Mouse (Mus musculus): ENCODE results near the gene Hs3st6. TPM values are rescaled to one million over a fixed set of nuclear protein-coding genes. Genes with fewer than 3 reads are reported as not detected.

The Hs3st6 gene
- polyA plus RNA-seq, 1 experiment from 2014 or later, result not detected

GRCm38 (mm10) chr17:24745526-24746497, 7.0 kb upstream of the Hs3st6 start:
- Histone ChIP-seq H3K9ac (ENCODE audit: low read depth, low read length) (no peak overlapping the region), H3K27ac (ENCODE audit: low read length) (no peak overlapping the region), H3K9me3 (replicated peaks; ENCODE audit: control insufficient read depth, low read length, poor library complexity, severe bottlenecking) (no peaks in the 10 kb centered on the region), H3K36me3 (ENCODE audit: control insufficient read depth, insufficient read depth, low read length) (no peaks in the 10 kb centered on the region; the same call in none of the 2 replicates), H3K27me3 (ENCODE audit: control insufficient read depth, insufficient read depth, low read depth, low read length) (peaks cover 13% of the 10 kb centered on the region), H3K4me2 (ENCODE audit: low read length) (no peak overlapping the region), H3K4me1 (ENCODE audit: control insufficient read depth, insufficient read depth, low read length) (no peaks in the 10 kb centered on the region), H3K4me3 (ENCODE audit: low read depth, low read length) (no peak overlapping the region)
- peak; percentile 87 for ATAC-seq
- 19% methylated on average over 7 of the region's 7 CpGs for WGBS

- WGBS, result 61% methylated on average over 4 of the region's 4 CpGs
- Histone ChIP-seq H3K4me1 (ENCODE audit: control insufficient read depth, insufficient read depth, low read length) (no peaks in the 10 kb centered on the region), H3K27me3 (ENCODE audit: control insufficient read depth, insufficient read depth, low read depth, low read length) (peaks cover 24% of the 10 kb centered on the region), H3K9ac (ENCODE audit: low read depth, low read length) (no peak overlapping the region), H3K27ac (ENCODE audit: low read length) (no peak overlapping the region), H3K9me3 (replicated peaks; ENCODE audit: control insufficient read depth, low read length, poor library complexity, severe bottlenecking) (no peaks in the 10 kb centered on the region), H3K4me3 (ENCODE audit: low read depth, low read length) (no peak overlapping the region), H3K4me2 (ENCODE audit: low read length) (no peak overlapping the region), H3K36me3 (ENCODE audit: control insufficient read depth, insufficient read depth, low read length) (no peaks in the 10 kb centered on the region; the same call in 1 of the 2 replicates)
- no peak for ATAC-seq
Measured at GRCm38 (mm10) chr17:24746986-24747385, 5.8 kb upstream of the Hs3st6 start.

- Histone ChIP-seq H3K36me3 (ENCODE audit: control insufficient read depth, insufficient read depth, low read length) (no peaks in the 10 kb centered on the region), H3K4me3 (ENCODE audit: low read depth, low read length) (no peak overlapping the region), H3K27ac (ENCODE audit: low read length) (no peak overlapping the region), H3K9me3 (replicated peaks; ENCODE audit: control insufficient read depth, low read length, poor library complexity, severe bottlenecking) (no peaks in the 10 kb centered on the region), H3K27me3 (ENCODE audit: control insufficient read depth, insufficient read depth, low read depth, low read length) (peaks cover 62% of the 10 kb centered on the region), H3K9ac (ENCODE audit: low read depth, low read length) (no peak overlapping the region), H3K4me2 (ENCODE audit: low read length) (no peak overlapping the region), H3K4me1 (ENCODE audit: control insufficient read depth, insufficient read depth, low read length) (peaks cover 11% of the 10 kb centered on the region)
- ATAC-seq, result no peak
- WGBS, result 15% methylated on average over 4 of the region's 4 CpGs
Measured at GRCm38 (mm10) chr17:24751528-24751927, 1.3 kb upstream of the Hs3st6 start.

- Histone ChIP-seq H3K4me3 (ENCODE audit: low read depth, low read length) (no peak overlapping the region), H3K9me3 (replicated peaks; ENCODE audit: control insufficient read depth, low read length, poor library complexity, severe bottlenecking) (no peaks in the 10 kb centered on the region), H3K4me2 (ENCODE audit: low read length) (no peak overlapping the region), H3K4me1 (ENCODE audit: control insufficient read depth, insufficient read depth, low read length) (peaks cover 8% of the 10 kb centered on the region), H3K36me3 (ENCODE audit: control insufficient read depth, insufficient read depth, low read length) (no peaks in the 10 kb centered on the region), H3K27me3 (ENCODE audit: control insufficient read depth, insufficient read depth, low read depth, low read length) (peaks cover 35% of the 10 kb centered on the region), H3K27ac (ENCODE audit: low read length) (no peak overlapping the region), H3K9ac (ENCODE audit: low read depth, low read length) (no peak overlapping the region)
- WGBS, result 78% methylated on average over 1 of the region's 1 CpGs
- ATAC-seq, result no peak
Measured at GRCm38 (mm10) chr17:24757394-24757793, 4.6 kb downstream of the Hs3st6 start.

GRCm38 (mm10) chr17:24761121-24761520, 8.3 kb downstream of the Hs3st6 start:
- WGBS, result 60% methylated on average over 5 of the region's 5 CpGs
- Histone ChIP-seq H3K27me3 (ENCODE audit: control insufficient read depth, insufficient read depth, low read depth, low read length) (peaks cover under 1% of the 10 kb centered on the region), H3K4me3 (ENCODE audit: low read depth, low read length) (no peak overlapping the region), H3K36me3 (ENCODE audit: control insufficient read depth, insufficient read depth, low read length) (no peaks in the 10 kb centered on the region), H3K27ac (ENCODE audit: low read length) (no peak overlapping the region), H3K9ac (ENCODE audit: low read depth, low read length) (no peak overlapping the region), H3K4me1 (ENCODE audit: control insufficient read depth, insufficient read depth, low read length) (no peaks in the 10 kb centered on the region), H3K9me3 (replicated peaks; ENCODE audit: control insufficient read depth, low read length, poor library complexity, severe bottlenecking) (no peaks in the 10 kb centered on the region), H3K4me2 (ENCODE audit: low read length) (no peak overlapping the region)
- ATAC-seq, result no peak

- 49% methylated on average over 21 of the region's 22 CpGs for WGBS
- Histone ChIP-seq H3K9me3 (replicated peaks; ENCODE audit: control insufficient read depth, low read length, poor library complexity, severe bottlenecking) (no peaks in the 10 kb centered on the region), H3K27me3 (ENCODE audit: control insufficient read depth, insufficient read depth, low read depth, low read length) (no peaks in the 10 kb centered on the region; the same call in 1 of the 2 replicates), H3K4me1 (ENCODE audit: control insufficient read depth, insufficient read depth, low read length) (no peaks in the 10 kb centered on the region), H3K4me3 (ENCODE audit: low read depth, low read length) (no peak overlapping the region), H3K4me2 (ENCODE audit: low read length) (no peak overlapping the region), H3K27ac (ENCODE audit: low read length) (no peak overlapping the region), H3K36me3 (ENCODE audit: control insufficient read depth, insufficient read depth, low read length) (no peaks in the 10 kb centered on the region), H3K9ac (ENCODE audit: low read depth, low read length) (no peak overlapping the region)
- no peak for ATAC-seq
Measured at GRCm38 (mm10) chr17:24765016-24765905, 12.5 kb downstream of the Hs3st6 start.

- Histone ChIP-seq H3K27ac (ENCODE audit: low read length) (no peak overlapping the region), H3K9ac (ENCODE audit: low read depth, low read length) (no peak overlapping the region), H3K36me3 (ENCODE audit: control insufficient read depth, insufficient read depth, low read length) (no peaks in the 10 kb centered on the region), H3K4me1 (ENCODE audit: control insufficient read depth, insufficient read depth, low read length) (no peaks in the 10 kb centered on the region), H3K4me3 (ENCODE audit: low read depth, low read length) (no peak overlapping the region), H3K9me3 (replicated peaks; ENCODE audit: control insufficient read depth, low read length, poor library complexity, severe bottlenecking) (no peaks in the 10 kb centered on the region), H3K27me3 (ENCODE audit: control insufficient read depth, insufficient read depth, low read depth, low read length) (no peaks in the 10 kb centered on the region; the same call in 1 of the 2 replicates), H3K4me2 (ENCODE audit: low read length) (no peak overlapping the region)
- 21% methylated on average over 12 of the region's 12 CpGs for WGBS
- ATAC-seq, result no peak
Measured at GRCm38 (mm10) chr17:24766266-24766875, 13.6 kb downstream of the Hs3st6 start.

GRCm38 (mm10) chr17:24769146-24769545, 16.4 kb downstream of the Hs3st6 start:
- Histone ChIP-seq H3K9ac (ENCODE audit: low read depth, low read length) (no peak overlapping the region), H3K27ac (ENCODE audit: low read length) (no peak overlapping the region), H3K36me3 (ENCODE audit: control insufficient read depth, insufficient read depth, low read length) (no peaks in the 10 kb centered on the region), H3K27me3 (ENCODE audit: control insufficient read depth, insufficient read depth, low read depth, low read length) (no peaks in the 10 kb centered on the region), H3K4me3 (ENCODE audit: low read depth, low read length) (no peak overlapping the region), H3K4me1 (ENCODE audit: control insufficient read depth, insufficient read depth, low read length) (no peaks in the 10 kb centered on the region), H3K4me2 (ENCODE audit: low read length) (no peak overlapping the region), H3K9me3 (replicated peaks; ENCODE audit: control insufficient read depth, low read length, poor library complexity, severe bottlenecking) (no peaks in the 10 kb centered on the region)
- ATAC-seq, result no peak
- WGBS, result 38% methylated on average over 3 of the region's 3 CpGs

All from midbrain, embryonic 16.5 days (tissue).